Comparison of ENCODE assay signal across 11 mouse cellular contexts in genomic region chr5:100911502-100912097, GRCm38 (mm10).
DNase-seq lines count a peak whose midpoint lies in the region; ATAC-seq and TF ChIP-seq lines count a peak whose summit lies in the region.
"Had no signal": no experiment of that assay in that cellular context is flagged by ENCODE, and none has a peak within 500 bp of the region (broad histone marks: within the 10 kb centered on the region; RNA-seq: fewer than 3 reads in every experiment).

No protein-coding gene starts in this region.

- 72% methylated on average over 19 of the region's 19 CpGs for WGBS in embryonic facial prominence, embryonic 11.5 days
- 75% methylated on average over 19 of the region's 19 CpGs for WGBS in embryonic facial prominence, embryonic 10.5 days
- WGBS in midbrain, postnatal 0 days: 75% methylated on average over 19 of the region's 19 CpGs
- 75% methylated on average over 19 of the region's 19 CpGs for WGBS in midbrain, embryonic 14.5 days
- WGBS in stomach, postnatal 0 days: 70% methylated on average over 19 of the region's 19 CpGs
- 74% methylated on average over 19 of the region's 19 CpGs for WGBS in midbrain, embryonic 11.5 days
- 74% methylated on average over 19 of the region's 19 CpGs for WGBS in forebrain, embryonic 13.5 days

- no peak for TF ChIP-seq EP300 in stomach, postnatal 0 days (optimal IDR thresholded peaks at IDR 0.05)

- H3K4me3 ChIP-seq in embryonic facial prominence, embryonic 11.5 days (ENCODE audit: low read depth, low read length): no peak overlapping the region
- no peak overlapping the region for H3K4me3 ChIP-seq in embryonic facial prominence, embryonic 10.5 days
- H3K4me3 ChIP-seq in midbrain, postnatal 0 days (ENCODE audit: low read depth, low read length): no peak overlapping the region
- H3K4me3 ChIP-seq in midbrain, embryonic 14.5 days (replicated peaks; ENCODE audit: low read depth, low read length): no peak overlapping the region
- H3K4me3 ChIP-seq in cortical plate, adult 2 months (ENCODE audit: insufficient read depth, low read length): no peak overlapping the region
- no peak overlapping the region for H3K4me3 ChIP-seq in stomach, postnatal 0 days (ENCODE audit: low read depth, low read length)
- H3K4me3 ChIP-seq in midbrain, embryonic 11.5 days (ENCODE audit: low read depth, low read length): no peak overlapping the region
- no peak overlapping the region for H3K4me3 ChIP-seq in forebrain, embryonic 13.5 days
- H3K4me3 ChIP-seq: limb, embryonic 10.5 days; midbrain, embryonic 12.5 days had no signal

- no peak overlapping the region for H3K9ac ChIP-seq in embryonic facial prominence, embryonic 11.5 days (replicated peaks; ENCODE audit: low read length)
- H3K9ac ChIP-seq in midbrain, postnatal 0 days (replicated peaks; ENCODE audit: low read length, poor library complexity, severe bottlenecking): no peak overlapping the region
- H3K9ac ChIP-seq in midbrain, embryonic 14.5 days (replicated peaks; ENCODE audit: low read length): no peak overlapping the region
- H3K9ac ChIP-seq in stomach, postnatal 0 days (ENCODE audit: low read length): no peak overlapping the region
- H3K9ac ChIP-seq in midbrain, embryonic 11.5 days (ENCODE audit: low read length): no peak overlapping the region
- no peak overlapping the region for H3K9ac ChIP-seq in forebrain, embryonic 13.5 days
- H3K9ac ChIP-seq: midbrain, embryonic 12.5 days had no signal

- H3K36me3 ChIP-seq in embryonic facial prominence, embryonic 11.5 days (replicated peaks; ENCODE audit: control insufficient read depth, insufficient read depth, low read depth, low read length): no peaks in the 10 kb centered on the region
- H3K36me3 ChIP-seq in embryonic facial prominence, embryonic 10.5 days (replicated peaks): no peaks in the 10 kb centered on the region
- no peaks in the 10 kb centered on the region for H3K36me3 ChIP-seq in midbrain, postnatal 0 days (ENCODE audit: insufficient read depth, low read length)
- no peaks in the 10 kb centered on the region for H3K36me3 ChIP-seq in midbrain, embryonic 14.5 days (ENCODE audit: control insufficient read depth, insufficient read depth, low read length)
- H3K36me3 ChIP-seq in stomach, postnatal 0 days (ENCODE audit: control insufficient read depth, insufficient read depth, low read length): no peaks in the 10 kb centered on the region
- no peaks in the 10 kb centered on the region for H3K36me3 ChIP-seq in midbrain, embryonic 11.5 days (ENCODE audit: control insufficient read depth, insufficient read depth, low read length)
- H3K36me3 ChIP-seq in forebrain, embryonic 13.5 days (ENCODE audit: poor library complexity, severe bottlenecking): no peaks in the 10 kb centered on the region
- H3K36me3 ChIP-seq: limb, embryonic 10.5 days; midbrain, embryonic 12.5 days had no signal

- H3K9me3 ChIP-seq in embryonic facial prominence, embryonic 11.5 days (replicated peaks; ENCODE audit: control insufficient read depth, low read length): no peaks in the 10 kb centered on the region
- H3K9me3 ChIP-seq in embryonic facial prominence, embryonic 10.5 days: no peaks in the 10 kb centered on the region
- no peaks in the 10 kb centered on the region for H3K9me3 ChIP-seq in midbrain, postnatal 0 days (ENCODE audit: low read length)
- H3K9me3 ChIP-seq in midbrain, embryonic 14.5 days (ENCODE audit: control insufficient read depth, low read length): no peaks in the 10 kb centered on the region
- no peaks in the 10 kb centered on the region for H3K9me3 ChIP-seq in stomach, postnatal 0 days (ENCODE audit: control insufficient read depth, low read length)
- no peaks in the 10 kb centered on the region for H3K9me3 ChIP-seq in midbrain, embryonic 11.5 days (ENCODE audit: control insufficient read depth, low read length)
- H3K9me3 ChIP-seq in forebrain, embryonic 13.5 days (replicated peaks): no peaks in the 10 kb centered on the region
- H3K9me3 ChIP-seq: limb, embryonic 10.5 days; midbrain, embryonic 12.5 days had no signal

- TF ChIP-seq POLR2A in cortical plate, adult 2 months (IDR thresholded peaks at IDR 0.05; ENCODE audit: extremely low read depth, insufficient read depth, low read length): no peak

- no peaks in the 10 kb centered on the region for H3K27me3 ChIP-seq in embryonic facial prominence, embryonic 11.5 days (ENCODE audit: control insufficient read depth, insufficient read depth, low read length)
- H3K27me3 ChIP-seq in embryonic facial prominence, embryonic 10.5 days (replicated peaks; ENCODE audit: low read depth, poor library complexity, severe bottlenecking): 0 out of 2 replicates have a peak, but pooled peaks cover 7% of the 10 kb centered on the region
- peaks cover 3% of the 10 kb centered on the region; the same call in 1 of the 2 replicates for H3K27me3 ChIP-seq in midbrain, postnatal 0 days (ENCODE audit: insufficient read depth, low read length)
- H3K27me3 ChIP-seq in midbrain, embryonic 14.5 days (ENCODE audit: control insufficient read depth, insufficient read depth, low read length): no peaks in the 10 kb centered on the region
- H3K27me3 ChIP-seq in stomach, postnatal 0 days (ENCODE audit: control insufficient read depth, insufficient read depth, low read length): no peaks in the 10 kb centered on the region
- no peaks in the 10 kb centered on the region for H3K27me3 ChIP-seq in midbrain, embryonic 11.5 days (ENCODE audit: control insufficient read depth, insufficient read depth, low read length)
- no peaks in the 10 kb centered on the region; the same call in 1 of the 2 replicates for H3K27me3 ChIP-seq in forebrain, embryonic 13.5 days

- no peaks in the 10 kb centered on the region for H3K4me1 ChIP-seq in embryonic facial prominence, embryonic 11.5 days (ENCODE audit: control insufficient read depth, insufficient read depth, low read length)
- no peaks in the 10 kb centered on the region for H3K4me1 ChIP-seq in embryonic facial prominence, embryonic 10.5 days
- H3K4me1 ChIP-seq in midbrain, postnatal 0 days (ENCODE audit: insufficient read depth, low read length): no peaks in the 10 kb centered on the region
- H3K4me1 ChIP-seq in midbrain, embryonic 14.5 days (ENCODE audit: control insufficient read depth, insufficient read depth, low read length): no peaks in the 10 kb centered on the region
- H3K4me1 ChIP-seq in cortical plate, adult 2 months (ENCODE audit: control insufficient read depth, insufficient read depth, low read length): no peaks in the 10 kb centered on the region
- H3K4me1 ChIP-seq in stomach, postnatal 0 days (replicated peaks; ENCODE audit: control insufficient read depth, insufficient read depth): no peaks in the 10 kb centered on the region
- H3K4me1 ChIP-seq in midbrain, embryonic 11.5 days (ENCODE audit: control insufficient read depth, insufficient read depth, low read length): no peaks in the 10 kb centered on the region
- no peaks in the 10 kb centered on the region for H3K4me1 ChIP-seq in forebrain, embryonic 13.5 days
- H3K4me1 ChIP-seq: limb, embryonic 10.5 days had no signal

- no peak overlapping the region for H3K27ac ChIP-seq in embryonic facial prominence, embryonic 11.5 days (replicated peaks; ENCODE audit: low read depth, low read length)
- H3K27ac ChIP-seq in embryonic facial prominence, embryonic 10.5 days (replicated peaks): no peak overlapping the region
- H3K27ac ChIP-seq in midbrain, postnatal 0 days (ENCODE audit: low read depth, low read length): no peak overlapping the region
- H3K27ac ChIP-seq in midbrain, embryonic 14.5 days (replicated peaks; ENCODE audit: low read depth, low read length): no peak overlapping the region
- H3K27ac ChIP-seq in cortical plate, adult 2 months (ENCODE audit: insufficient read depth, low read length): no peak overlapping the region
- H3K27ac ChIP-seq in stomach, postnatal 0 days (replicated peaks): no peak overlapping the region
- no peak overlapping the region for H3K27ac ChIP-seq in midbrain, embryonic 11.5 days (ENCODE audit: low read depth, low read length)
- no peak overlapping the region for H3K27ac ChIP-seq in forebrain, embryonic 13.5 days
- H3K27ac ChIP-seq: limb, embryonic 10.5 days; midbrain, embryonic 12.5 days had no signal

- no peak overlapping the region for H3K4me2 ChIP-seq in embryonic facial prominence, embryonic 11.5 days (ENCODE audit: low read depth, low read length)
- H3K4me2 ChIP-seq in midbrain, postnatal 0 days (ENCODE audit: low read depth, low read length, poor library complexity, severe bottlenecking): no peak overlapping the region
- H3K4me2 ChIP-seq in midbrain, embryonic 14.5 days (ENCODE audit: low read length): no peak overlapping the region
- no peak overlapping the region for H3K4me2 ChIP-seq in stomach, postnatal 0 days (replicated peaks; ENCODE audit: low read depth)
- no peak overlapping the region for H3K4me2 ChIP-seq in midbrain, embryonic 11.5 days
- H3K4me2 ChIP-seq in forebrain, embryonic 13.5 days: no peak overlapping the region
- H3K4me2 ChIP-seq: midbrain, embryonic 12.5 days had no signal

- ATAC-seq in embryonic facial prominence, embryonic 11.5 days (replicated peaks; ENCODE audit: insufficient number of reproducible peaks, low FRiP score, low TSS enrichment, low read depth): no peak
- ATAC-seq in midbrain, postnatal 0 days (ENCODE audit: low FRiP score): no peak
- no peak for ATAC-seq in midbrain, embryonic 14.5 days (ENCODE audit: low FRiP score, low TSS enrichment)
- ATAC-seq in stomach, postnatal 0 days (ENCODE audit: low FRiP score, low TSS enrichment): no peak
- no peak for ATAC-seq in midbrain, embryonic 11.5 days (ENCODE audit: low FRiP score)
- no peak for ATAC-seq in forebrain, embryonic 13.5 days

- peak; percentile 30 for TF ChIP-seq CTCF in midbrain, postnatal 0 days (IDR thresholded peaks at IDR 0.05)
- 0 out of 2 replicates have a peak, but pooled peaks have one; percentile 11 for TF ChIP-seq CTCF in cortical plate, adult 2 months (IDR thresholded peaks at IDR 0.05; ENCODE audit: extremely low read depth, insufficient read depth, low read length)
- peak; percentile 53 for TF ChIP-seq CTCF in stomach, postnatal 0 days (IDR thresholded peaks at IDR 0.05; ENCODE audit: low read depth)

- DNase-seq in embryonic facial prominence, embryonic 11.5 days (ENCODE audit: low spot score): peak; percentile 9
- no peak for DNase-seq in embryonic facial prominence, embryonic 10.5 days (ENCODE audit: low spot score)
- DNase-seq in midbrain, postnatal 0 days (ENCODE audit: low spot score): no peak
- no peak for DNase-seq in midbrain, embryonic 14.5 days
- no peak for DNase-seq in stomach, postnatal 0 days (ENCODE audit: low spot score)
- no peak for DNase-seq in midbrain, embryonic 11.5 days (ENCODE audit: low spot score, missing footprints)
- DNase-seq: cerebellum, adult 11 months had no signal
